In genomic region chr17:50679613-50680534, GRCm38 (mm10) we compare ENCODE assay signal across 25 mouse cellular contexts.
DNase-seq lines count a peak whose midpoint lies in the region; ATAC-seq and TF ChIP-seq lines count a peak whose summit lies in the region.
"Had no signal": no experiment of that assay in that cellular context is flagged by ENCODE, and none has a peak within 500 bp of the region (broad histone marks: within the 10 kb centered on the region; RNA-seq: fewer than 3 reads in every experiment).

No protein-coding gene starts in this region.

- no peak for TF ChIP-seq CTCF in C2C12 (IDR thresholded peaks at IDR 0.05; ENCODE audit: control insufficient read depth, insufficient read depth, insufficient read length)

- no peak overlapping the region for H3K27ac ChIP-seq in embryonic facial prominence, embryonic 14.5 days (replicated peaks; ENCODE audit: low read depth, low read length)
- H3K27ac ChIP-seq in embryonic facial prominence, embryonic 10.5 days (replicated peaks): no peak overlapping the region
- no peak overlapping the region for H3K27ac ChIP-seq in limb, embryonic 14.5 days (replicated peaks; ENCODE audit: low read depth, low read length)
- no peak overlapping the region; the same call in 1 of the 2 replicates for H3K27ac ChIP-seq in limb, embryonic 10.5 days
- H3K27ac ChIP-seq: forebrain, embryonic 15.5 days; heart, adult 2 months; hindbrain, embryonic 13.5 days; intestine, embryonic 15.5 days; limb, embryonic 15.5 days; neural tube, embryonic 15.5 days had no signal

- no peaks in the 10 kb centered on the region for H3K27me3 ChIP-seq in embryonic facial prominence, embryonic 14.5 days (replicated peaks; ENCODE audit: control insufficient read depth, insufficient read depth, low read length)
- no peaks in the 10 kb centered on the region for H3K27me3 ChIP-seq in embryonic facial prominence, embryonic 10.5 days (replicated peaks; ENCODE audit: low read depth, poor library complexity, severe bottlenecking)
- no peaks in the 10 kb centered on the region for H3K27me3 ChIP-seq in limb, embryonic 14.5 days (ENCODE audit: control insufficient read depth, insufficient read depth, low read length)
- H3K27me3 ChIP-seq in limb, embryonic 10.5 days (ENCODE audit: low read depth, poor library complexity, severe bottlenecking): no peaks in the 10 kb centered on the region
- H3K27me3 ChIP-seq in C2C12 (ENCODE audit: control insufficient read depth, insufficient read depth, insufficient read length) (no peaks in the 10 kb centered on the region), myocyte (ENCODE audit: control insufficient read depth, insufficient read depth, insufficient read length) (no peaks in the 10 kb centered on the region)
- H3K27me3 ChIP-seq: forebrain, embryonic 15.5 days; hindbrain, embryonic 13.5 days; intestine, embryonic 15.5 days; limb, embryonic 15.5 days; neural tube, embryonic 15.5 days had no signal

- H3K36me3 ChIP-seq in embryonic facial prominence, embryonic 14.5 days (ENCODE audit: control insufficient read depth, insufficient read depth, low read length): no peaks in the 10 kb centered on the region
- no peaks in the 10 kb centered on the region for H3K36me3 ChIP-seq in embryonic facial prominence, embryonic 10.5 days (replicated peaks)
- H3K36me3 ChIP-seq in limb, embryonic 14.5 days (ENCODE audit: control insufficient read depth, insufficient read depth, low read length): no peaks in the 10 kb centered on the region
- H3K36me3 ChIP-seq in limb, embryonic 10.5 days: no peaks in the 10 kb centered on the region; the same call in 1 of the 2 replicates
- H3K36me3 ChIP-seq in C2C12 (ENCODE audit: control insufficient read depth, insufficient read depth) (no peaks in the 10 kb centered on the region), myocyte (ENCODE audit: control insufficient read depth, insufficient read depth) (no peaks in the 10 kb centered on the region)
- H3K36me3 ChIP-seq: forebrain, embryonic 15.5 days; hindbrain, embryonic 13.5 days; intestine, embryonic 15.5 days; limb, embryonic 15.5 days; neural tube, embryonic 15.5 days had no signal

- ATAC-seq in embryonic facial prominence, embryonic 14.5 days (ENCODE audit: low read depth): 0 out of 2 replicates have a peak, but pooled peaks have one; percentile 35
- no peak; the same call in 1 of the 2 replicates for ATAC-seq in limb, embryonic 14.5 days (ENCODE audit: low FRiP score, low read depth)
- ATAC-seq: intestine, embryonic 15.5 days; Patski had no signal

- H3K9me3 ChIP-seq in embryonic facial prominence, embryonic 14.5 days (ENCODE audit: control insufficient read depth, low read length): no peaks in the 10 kb centered on the region
- H3K9me3 ChIP-seq in embryonic facial prominence, embryonic 10.5 days: no peaks in the 10 kb centered on the region
- no peaks in the 10 kb centered on the region for H3K9me3 ChIP-seq in limb, embryonic 14.5 days (ENCODE audit: control insufficient read depth, low read length)
- H3K9me3 ChIP-seq in limb, embryonic 10.5 days (replicated peaks): no peaks in the 10 kb centered on the region
- H3K9me3 ChIP-seq: forebrain, embryonic 15.5 days; hindbrain, embryonic 13.5 days; intestine, embryonic 15.5 days; limb, embryonic 15.5 days; neural tube, embryonic 15.5 days had no signal

- H3K4me2 ChIP-seq in embryonic facial prominence, embryonic 14.5 days (ENCODE audit: low read depth, low read length): no peak overlapping the region
- no peak overlapping the region for H3K4me2 ChIP-seq in limb, embryonic 14.5 days (replicated peaks; ENCODE audit: low read depth, low read length, severe bottlenecking)
- peak overlapping the region; percentile 66 for H3K4me2 ChIP-seq in myocyte (ENCODE audit: low read depth)
- H3K4me2 ChIP-seq: forebrain, embryonic 15.5 days; hindbrain, embryonic 13.5 days; intestine, embryonic 15.5 days; limb, embryonic 15.5 days; neural tube, embryonic 15.5 days had no signal

- no peak overlapping the region for H3K4me3 ChIP-seq in embryonic facial prominence, embryonic 14.5 days (ENCODE audit: low read depth, low read length)
- no peak overlapping the region for H3K4me3 ChIP-seq in embryonic facial prominence, embryonic 10.5 days
- H3K4me3 ChIP-seq in limb, embryonic 14.5 days (replicated peaks; ENCODE audit: low read length): no peak overlapping the region
- H3K4me3 ChIP-seq in limb, embryonic 10.5 days: no peak overlapping the region
- H3K4me3 ChIP-seq in C2C12 (ENCODE audit: insufficient read depth, poor library complexity, severe bottlenecking) (no peak overlapping the region), myocyte (no peak overlapping the region)
- H3K4me3 ChIP-seq: forebrain, embryonic 15.5 days; heart, adult 2 months; hindbrain, embryonic 13.5 days; intestine, embryonic 15.5 days; limb, embryonic 15.5 days; neural tube, embryonic 15.5 days had no signal

- 87% methylated on average over 12 of the region's 12 CpGs for WGBS in embryonic facial prominence, embryonic 14.5 days
- 88% methylated on average over 12 of the region's 12 CpGs for WGBS in embryonic facial prominence, embryonic 10.5 days
- 82% methylated on average over 12 of the region's 12 CpGs for WGBS in limb, embryonic 14.5 days
- 92% methylated on average over 12 of the region's 12 CpGs for WGBS in limb, embryonic 10.5 days

- H3K79me3 ChIP-seq in C2C12 (ENCODE audit: low read depth): no peaks in the 10 kb centered on the region

- H3K9ac ChIP-seq in embryonic facial prominence, embryonic 14.5 days (ENCODE audit: low read depth, low read length): no peak overlapping the region
- H3K9ac ChIP-seq in limb, embryonic 14.5 days (ENCODE audit: low read depth, low read length, severe bottlenecking): no peak overlapping the region
- H3K9ac ChIP-seq: forebrain, embryonic 15.5 days; hindbrain, embryonic 13.5 days; intestine, embryonic 15.5 days; limb, embryonic 15.5 days; neural tube, embryonic 15.5 days had no signal

- DNase-seq in embryonic facial prominence, embryonic 14.5 days (ENCODE audit: low spot score): peak; percentile 56
- DNase-seq in embryonic facial prominence, embryonic 10.5 days (ENCODE audit: low spot score): no peak
- peak; percentile 35 for DNase-seq in limb, embryonic 14.5 days (ENCODE audit: low spot score)
- DNase-seq in limb, embryonic 10.5 days (ENCODE audit: low spot score): no peak
- no peak for DNase-seq in spleen, adult 18-20 months
- DNase-seq: adrenal gland, postnatal 25 days; cerebellum, adult 8-10 months; gastrocnemius, postnatal 36 days; heart, adult 2 months; kidney, adult 8-10 months; kidney, postnatal 14 days; layer of hippocampus, postnatal 36 days; lung, postnatal 4 days; right cerebral cortex, adult 18-20 months; right cerebral cortex, postnatal 4 days; thymus, adult 18-20 months; thymus, postnatal 36 days had no signal

- H3ac ChIP-seq in C2C12 (ENCODE audit: control insufficient read depth, insufficient read length, low read depth) (peak overlapping the region; percentile 63), myocyte (ENCODE audit: control insufficient read depth, insufficient read length) (no peak overlapping the region)

- H3K4me1 ChIP-seq in embryonic facial prominence, embryonic 14.5 days (ENCODE audit: control insufficient read depth, insufficient read depth, low read length): peaks cover 14% of the 10 kb centered on the region; the same call in 1 of the 2 replicates
- peaks cover 17% of the 10 kb centered on the region for H3K4me1 ChIP-seq in embryonic facial prominence, embryonic 10.5 days
- H3K4me1 ChIP-seq in limb, embryonic 14.5 days (ENCODE audit: control insufficient read depth, insufficient read depth, low read length): peaks cover 16% of the 10 kb centered on the region
- H3K4me1 ChIP-seq in limb, embryonic 10.5 days: peaks cover 23% of the 10 kb centered on the region

- H3K79me2 ChIP-seq in C2C12 (ENCODE audit: control insufficient read depth, insufficient read depth): no peaks in the 10 kb centered on the region
- H3K79me2 ChIP-seq in myocyte (ENCODE audit: control insufficient read depth, insufficient read depth): no peaks in the 10 kb centered on the region

- no peak for TF ChIP-seq POLR2A in limb, embryonic 14.5 days (IDR thresholded peaks at IDR 0.05; ENCODE audit: borderline replicate concordance, extremely low read depth, insufficient read depth, insufficient read length)
- no peak for TF ChIP-seq POLR2A in myocyte (IDR thresholded peaks at IDR 0.05; ENCODE audit: insufficient read length, low read depth)

TF ChIP-seq in C2C12, 6 proteins besides CTCF, POLR2A, EP300 and RAD21:
- TF ChIP-seq MYOG (IDR thresholded peaks at IDR 0.05; ENCODE audit: control insufficient read depth, extremely low read depth, insufficient read length) (no peak), USF1 (IDR thresholded peaks at IDR 0.05; ENCODE audit: low read depth) (peak; percentile 79), MAX (IDR thresholded peaks at IDR 0.05) (peak; percentile 21), FOSL1 (IDR thresholded peaks at IDR 0.05; ENCODE audit: insufficient read depth, low read length, poor library complexity, severe bottlenecking) (peak; percentile 94), MYOD1 (IDR thresholded peaks at IDR 0.05; ENCODE audit: control insufficient read depth, insufficient read length, low read depth) (peak; percentile 69), CEBPB (IDR thresholded peaks at IDR 0.05; ENCODE audit: low read depth) (no peak)
TF ChIP-seq in C2C12: peak in this region for 4.

TF ChIP-seq in myocyte, 11 proteins besides CTCF, POLR2A, EP300 and RAD21:
- TF ChIP-seq USF1 (IDR thresholded peaks at IDR 0.05; ENCODE audit: low read depth) (peak; percentile 65), MYOD1 (IDR thresholded peaks at IDR 0.05; ENCODE audit: control insufficient read depth in 1 of 3, insufficient read length in 2 of 3, low read depth in 2 of 3) (peak in 2 of 3 experiments; percentile 23 to 55), TCF12 (IDR thresholded peaks at IDR 0.05; ENCODE audit: insufficient read depth, poor library complexity, severe bottlenecking) (no peak)
TF ChIP-seq in myocyte: peak in this region for 2.

Comparison
In these comparisons a context has a peak if more than half of its experiments do, and no peak if none do; other contexts are left out.
1. DNase-seq: peak in embryonic facial prominence, embryonic 14.5 days (single experiment) and limb, embryonic 14.5 days (single experiment); none in embryonic facial prominence, embryonic 10.5 days (single experiment), limb, embryonic 10.5 days (single experiment) and spleen, adult 18-20 months (0 of 2).